Mouse (Mus musculus) left cerebral cortex, postnatal 25 days (tissue): ENCODE results near the gene Cpeb3. TPM values are rescaled to one million over a fixed set of nuclear protein-coding genes. Genes with fewer than 3 reads are reported as not detected.

Experiments used
- DNase-seq, 2 experiments: peaks; one replicate each; pipeline ENCODE4 v3.0.0; 2022; ENCODE audit warnings: low spot score in 2 of 2, mixed read lengths in 1 of 2
- intact Hi-C: fragments of 180-260 bp; cut with DNase I; formaldehyde crosslinking; loops from one replicate; pipeline ENCODE4 v1.15.1; 2025
- total RNA-seq, 2 experiments: library from RNA; stranded (reverse); gene quantifications; 2 replicates each; pipeline ENCODE4 v1.2.3; 2021

Cpeb3 gene
- total RNA-seq, 2 experiments from 2014 or later, result 78.9 to 83.5 TPM

DNA sequence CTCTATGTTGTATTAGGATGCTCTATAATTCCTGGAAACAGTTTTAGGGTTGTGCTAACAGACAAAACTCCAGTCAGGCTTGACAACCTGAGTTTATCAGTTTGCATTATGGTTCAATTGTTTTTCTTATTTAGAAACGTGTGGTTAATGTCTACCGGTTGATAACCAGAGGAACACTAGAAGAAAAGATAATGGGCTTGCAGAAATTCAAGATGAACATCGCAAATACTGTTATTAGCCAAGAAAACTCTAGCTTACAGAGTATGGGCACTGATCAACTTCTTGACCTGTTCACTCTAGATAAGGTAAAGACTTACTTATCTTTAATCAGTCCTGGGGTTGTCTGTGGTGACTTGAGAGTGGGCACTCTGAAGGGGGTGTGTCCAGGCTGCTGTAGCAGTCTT lies 198.5 kb downstream of the Cpeb3 start:
- intact Hi-C loops, result no loop called here
- DNase-seq, result no peak

DNA sequence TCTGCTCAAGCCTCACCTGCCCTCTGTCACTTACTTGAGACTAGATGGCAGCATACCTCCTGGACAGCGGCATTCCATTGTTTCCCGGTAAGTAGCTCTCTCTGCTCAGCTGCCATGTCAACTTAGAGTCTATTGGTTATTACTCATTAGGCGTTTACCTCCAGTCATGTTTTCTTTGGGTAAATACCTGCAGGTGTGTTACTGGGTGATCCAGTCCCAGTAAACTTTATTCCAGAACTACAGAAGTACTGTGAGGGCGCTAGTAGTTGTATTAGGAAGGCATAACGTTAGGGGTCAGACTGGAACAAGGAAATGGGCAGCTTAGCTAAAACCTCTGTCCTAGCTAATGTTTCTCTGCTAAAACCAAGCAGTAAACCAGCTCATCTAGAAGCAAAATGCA lies 203.8 kb downstream of the Cpeb3 start:
- no peak for DNase-seq
- intact Hi-C loops, result no loop called here

Other genes with a start within 250 kb of the Cpeb3 start
- 10 to 100 TPM; 85.1 to 90.4 TPM for gene March5, start 1.1 kb downstream of the Cpeb3 start, total RNA-seq
- 10 to 100 TPM; 38.3 to 41.7 TPM for gene Ide, start 129.3 kb upstream of the Cpeb3 start, total RNA-seq
- 1 to 10 TPM; 1.2 TPM for gene Kif11, start 167.8 kb upstream of the Cpeb3 start, total RNA-seq
- gene Hhex, start 226.2 kb upstream of the Cpeb3 start, total RNA-seq, result 1 to 10 TPM; 1.9 to 3.4 TPM